Mouse (Mus musculus): ENCODE measurements around the gene Rtl10. TPM values are rescaled to one million over a fixed set of nuclear protein-coding genes. Genes with fewer than 3 reads are reported as not detected.

Rtl10 gene
- polyA plus RNA-seq, 1 experiment from 2014 or later: 2.1 TPM

DNA sequence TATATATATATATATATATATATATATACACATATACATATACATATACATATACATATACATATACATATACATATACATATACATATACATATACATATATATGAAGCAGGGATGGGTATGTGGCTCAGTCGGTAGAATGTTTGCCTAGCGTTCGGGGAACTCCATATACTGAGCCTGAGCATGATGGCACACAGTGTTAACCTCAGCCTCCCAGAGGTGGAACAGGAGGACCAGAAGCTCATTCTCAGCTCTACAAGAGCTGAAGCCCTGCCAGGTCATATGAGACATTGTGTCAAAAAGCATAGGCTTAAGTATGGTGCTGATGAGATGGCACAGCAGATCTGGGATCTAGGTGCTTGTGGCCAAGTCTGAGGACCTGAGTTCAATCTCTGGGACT, 8.4 kb upstream of the Rtl10 start:
- Histone ChIP-seq H3K4me1 (ENCODE audit: control insufficient read depth, insufficient read depth, low read length) (no peaks in the 10 kb centered on the region), H3K4me3 (replicated peaks; ENCODE audit: low read length) (no peak overlapping the region), H3K4me2 (ENCODE audit: low read depth, low read length) (no peak overlapping the region), H3K36me3 (ENCODE audit: control insufficient read depth, insufficient read depth, low read length) (no peaks in the 10 kb centered on the region), H3K9ac (ENCODE audit: low read length) (no peak overlapping the region), H3K27me3 (ENCODE audit: control insufficient read depth, insufficient read depth, low read length) (no peaks in the 10 kb centered on the region), H3K9me3 (replicated peaks; ENCODE audit: control insufficient read depth, low read length) (no peaks in the 10 kb centered on the region), H3K27ac (ENCODE audit: low read length) (no peak overlapping the region)
- 92% methylated on average over 3 of the region's 3 CpGs for WGBS
- no peak for ATAC-seq (ENCODE audit: insufficient read depth, low FRiP score)

- ATAC-seq (ENCODE audit: insufficient read depth, low FRiP score): no peak
Observed at GRCm38 (mm10) chr16:18490894-18491293, 7.8 kb upstream of the Rtl10 start.

DNA sequence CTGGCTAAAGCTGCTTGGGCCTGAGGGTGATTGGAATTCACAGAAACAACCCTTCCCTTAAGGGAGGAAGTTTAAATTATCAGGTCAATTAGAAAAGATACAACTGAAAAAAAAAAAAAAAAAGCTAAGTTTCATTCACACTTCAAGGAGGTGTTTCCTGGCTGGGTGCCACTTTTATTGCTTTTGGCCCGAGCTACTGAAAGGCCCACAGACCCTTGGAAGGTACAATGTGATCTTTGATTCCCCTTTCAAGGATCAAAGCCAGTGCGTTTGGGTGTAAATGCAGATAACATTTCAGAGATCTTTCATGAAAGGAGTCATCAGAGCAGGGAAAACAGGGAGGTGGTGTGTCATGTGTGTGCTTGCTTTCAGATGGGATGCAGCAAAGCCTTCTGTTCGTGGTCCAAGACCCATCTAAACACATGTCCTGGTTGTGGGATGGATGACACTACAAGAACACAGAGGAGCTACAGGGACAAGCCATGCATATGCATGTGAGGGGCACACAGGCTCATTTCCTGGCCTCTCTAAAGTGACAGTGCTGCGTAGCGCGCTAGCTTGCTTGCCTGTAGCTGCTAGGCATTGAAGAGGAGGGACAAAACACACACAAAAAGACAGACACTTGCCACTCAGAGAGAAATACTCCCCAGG, 711 bp upstream of the Rtl10 start:
- H3K27ac ChIP-seq (ENCODE audit: low read length): peak overlapping the region; percentile 34
- no peaks in the 10 kb centered on the region for H3K9me3 ChIP-seq (replicated peaks; ENCODE audit: control insufficient read depth, low read length)
- peaks cover 10% of the 10 kb centered on the region for H3K4me1 ChIP-seq (ENCODE audit: control insufficient read depth, insufficient read depth, low read length)
- 0 out of 2 replicates have a peak, but pooled peaks cover 3% of the 10 kb centered on the region for H3K36me3 ChIP-seq (ENCODE audit: control insufficient read depth, insufficient read depth, low read length)
- peak overlapping the region; percentile 70 for H3K4me3 ChIP-seq (replicated peaks; ENCODE audit: low read length)
- H3K27me3 ChIP-seq (ENCODE audit: control insufficient read depth, insufficient read depth, low read length): no peaks in the 10 kb centered on the region
- H3K4me2 ChIP-seq (ENCODE audit: low read depth, low read length): peak overlapping the region; percentile 75
- H3K9ac ChIP-seq (ENCODE audit: low read length): peak overlapping the region; percentile 90
- 7% methylated on average over 6 of the region's 6 CpGs for WGBS
- ATAC-seq (ENCODE audit: insufficient read depth, low FRiP score): peak; percentile 42

More at GRCm38 (mm10) chr16:18490894-18491293, 7.8 kb upstream of the Rtl10 start:
- no peak overlapping the region for H3K9ac ChIP-seq (ENCODE audit: low read length)
- H3K4me2 ChIP-seq (ENCODE audit: low read depth, low read length): no peak overlapping the region
- no peak overlapping the region for H3K27ac ChIP-seq (ENCODE audit: low read length)
- H3K27me3 ChIP-seq (ENCODE audit: control insufficient read depth, insufficient read depth, low read length): no peaks in the 10 kb centered on the region
- WGBS: 65% methylated on average over 1 of the region's 1 CpGs
- no peak overlapping the region for H3K4me3 ChIP-seq (replicated peaks; ENCODE audit: low read length)
- H3K4me1 ChIP-seq (ENCODE audit: control insufficient read depth, insufficient read depth, low read length): no peaks in the 10 kb centered on the region
- H3K36me3 ChIP-seq (ENCODE audit: control insufficient read depth, insufficient read depth, low read length): no peaks in the 10 kb centered on the region
- no peaks in the 10 kb centered on the region for H3K9me3 ChIP-seq (replicated peaks; ENCODE audit: control insufficient read depth, low read length)

GRCm38 (mm10) chr16:18498996-18499395, 295 bp downstream of the Rtl10 start:
- H3K9ac ChIP-seq (ENCODE audit: low read length): peak overlapping the region; percentile 90
- WGBS: under 1% methylated on average over 24 of the region's 24 CpGs
- H3K4me3 ChIP-seq (replicated peaks; ENCODE audit: low read length): peak overlapping the region; percentile 70
- peak; percentile 30; the same call in 1 of the 2 replicates for ATAC-seq (ENCODE audit: insufficient read depth, low FRiP score)
- H3K36me3 ChIP-seq (ENCODE audit: control insufficient read depth, insufficient read depth, low read length): 0 out of 2 replicates have a peak, but pooled peaks cover 3% of the 10 kb centered on the region
- H3K9me3 ChIP-seq (replicated peaks; ENCODE audit: control insufficient read depth, low read length): no peaks in the 10 kb centered on the region
- peaks cover 10% of the 10 kb centered on the region for H3K4me1 ChIP-seq (ENCODE audit: control insufficient read depth, insufficient read depth, low read length)
- H3K4me2 ChIP-seq (ENCODE audit: low read depth, low read length): peak overlapping the region; percentile 75
- no peak overlapping the region for H3K27ac ChIP-seq (ENCODE audit: low read length)
- no peaks in the 10 kb centered on the region for H3K27me3 ChIP-seq (ENCODE audit: control insufficient read depth, insufficient read depth, low read length)

DNA sequence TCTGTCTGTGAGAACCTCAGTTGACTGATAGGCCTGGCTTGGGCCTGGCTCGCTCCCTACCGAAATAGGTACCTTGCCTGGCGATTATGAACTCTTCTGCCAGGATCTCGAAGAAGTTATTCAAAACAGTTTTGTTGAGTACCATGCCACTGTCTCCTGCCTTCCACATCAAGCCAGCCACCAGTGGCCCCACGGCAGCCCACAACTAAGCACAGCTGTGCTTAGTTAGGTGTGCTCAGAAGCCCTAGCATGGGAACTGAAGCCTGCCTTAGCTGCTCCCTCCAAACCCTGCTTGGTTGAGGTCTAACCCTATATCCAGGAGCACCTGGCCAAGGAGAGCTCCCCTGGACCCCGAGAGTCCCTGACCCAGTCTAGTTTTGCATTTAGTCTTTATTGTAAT, 2.8 kb downstream of the Rtl10 start:
- no peaks in the 10 kb centered on the region for H3K27me3 ChIP-seq (ENCODE audit: control insufficient read depth, insufficient read depth, low read length)
- peaks cover 10% of the 10 kb centered on the region for H3K4me1 ChIP-seq (ENCODE audit: control insufficient read depth, insufficient read depth, low read length)
- H3K9me3 ChIP-seq (replicated peaks; ENCODE audit: control insufficient read depth, low read length): no peaks in the 10 kb centered on the region
- 94% methylated on average over 6 of the region's 6 CpGs for WGBS
- no peak overlapping the region for H3K4me2 ChIP-seq (ENCODE audit: low read depth, low read length)
- H3K36me3 ChIP-seq (ENCODE audit: control insufficient read depth, insufficient read depth, low read length): 0 out of 2 replicates have a peak, but pooled peaks cover 3% of the 10 kb centered on the region
- ATAC-seq (ENCODE audit: insufficient read depth, low FRiP score): no peak
- H3K27ac ChIP-seq (ENCODE audit: low read length): no peak overlapping the region
- no peak overlapping the region for H3K9ac ChIP-seq (ENCODE audit: low read length)
- no peak overlapping the region for H3K4me3 ChIP-seq (replicated peaks; ENCODE audit: low read length)

DNA sequence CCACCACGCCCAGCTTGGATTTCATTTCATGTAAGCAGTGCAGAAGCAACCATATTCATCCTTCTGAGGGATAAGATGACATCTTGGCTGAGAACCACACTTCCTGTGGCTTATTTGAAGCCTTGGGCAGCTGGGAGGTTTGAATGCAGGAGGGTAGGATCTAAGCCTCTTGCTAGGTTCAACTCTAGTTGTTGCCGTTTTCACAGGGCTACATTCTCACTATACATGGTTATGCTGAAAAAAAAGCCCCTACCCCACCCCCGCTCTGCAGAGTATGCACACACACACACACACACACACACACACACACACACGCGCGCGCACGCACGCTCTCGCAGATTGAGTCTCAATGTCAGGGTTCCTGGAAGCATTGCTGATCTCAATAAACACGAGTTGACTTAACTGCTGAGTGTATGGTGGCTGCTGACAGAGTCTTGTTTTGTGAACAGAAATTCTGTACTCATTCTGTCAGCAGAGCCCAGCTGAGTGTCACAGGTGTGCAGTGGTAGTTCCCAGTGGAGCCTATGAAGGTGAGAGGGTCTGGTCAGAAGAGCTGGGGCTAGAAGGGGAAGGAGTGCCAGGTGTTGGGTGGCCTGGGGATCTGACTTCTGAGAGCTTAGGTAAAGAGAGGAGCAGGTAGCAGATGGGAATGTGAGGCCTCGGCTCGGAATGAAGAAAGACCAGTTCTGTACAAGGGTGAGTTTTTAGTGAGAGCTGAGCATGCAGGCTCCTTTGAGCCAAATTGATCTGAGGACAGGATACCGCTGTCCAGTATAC, 5.1 kb downstream of the Rtl10 start:
- no peak overlapping the region for H3K4me3 ChIP-seq (replicated peaks; ENCODE audit: low read length)
- 0 out of 2 replicates have a peak overlapping the region, but pooled peaks have one; percentile 10 for H3K9ac ChIP-seq (ENCODE audit: low read length)
- WGBS: 77% methylated on average over 14 of the region's 14 CpGs
- ATAC-seq (ENCODE audit: insufficient read depth, low FRiP score): no peak
- no peaks in the 10 kb centered on the region for H3K9me3 ChIP-seq (replicated peaks; ENCODE audit: control insufficient read depth, low read length)
- peaks cover 10% of the 10 kb centered on the region for H3K4me1 ChIP-seq (ENCODE audit: control insufficient read depth, insufficient read depth, low read length)
- H3K36me3 ChIP-seq (ENCODE audit: control insufficient read depth, insufficient read depth, low read length): 0 out of 2 replicates have a peak, but pooled peaks cover 3% of the 10 kb centered on the region
- H3K4me2 ChIP-seq (ENCODE audit: low read depth, low read length): no peak overlapping the region
- H3K27me3 ChIP-seq (ENCODE audit: control insufficient read depth, insufficient read depth, low read length): no peaks in the 10 kb centered on the region
- H3K27ac ChIP-seq (ENCODE audit: low read length): no peak overlapping the region

DNA sequence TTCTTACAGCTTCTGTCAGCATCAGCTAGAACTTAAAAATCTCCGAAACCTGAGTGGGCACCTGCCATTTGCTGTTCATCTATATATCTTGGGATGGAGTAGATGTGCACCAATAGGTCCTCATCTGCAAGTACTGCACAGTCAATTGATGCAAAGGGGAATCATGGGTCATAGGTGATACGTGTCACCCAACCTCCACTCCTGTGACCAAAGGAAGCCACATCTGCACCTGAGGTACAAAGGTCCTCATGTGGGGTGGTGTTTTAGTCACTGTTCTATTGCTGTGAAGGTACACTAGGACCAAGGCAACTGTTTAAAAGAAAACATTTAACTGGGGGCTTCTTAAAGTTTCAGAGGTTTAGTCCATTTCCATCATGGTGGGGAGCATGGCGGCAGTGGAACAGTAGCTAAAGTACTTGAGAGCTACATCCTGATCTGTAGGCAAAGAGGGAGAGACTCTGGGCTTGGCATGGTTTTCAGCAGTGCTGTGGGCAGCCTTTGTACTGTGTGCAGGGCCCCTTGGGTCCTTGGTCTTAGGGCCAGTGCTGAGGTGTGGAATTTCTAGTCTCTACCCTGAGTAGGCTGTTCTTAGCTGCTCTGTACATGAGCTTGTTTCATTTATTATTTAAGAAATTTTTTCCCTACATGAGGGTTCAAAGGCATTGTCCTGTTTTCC, 8.0 kb downstream of the Rtl10 start:
- H3K4me2 ChIP-seq (ENCODE audit: low read depth, low read length): no peak overlapping the region
- ATAC-seq (ENCODE audit: insufficient read depth, low FRiP score): no peak
- H3K27ac ChIP-seq (ENCODE audit: low read length): no peak overlapping the region
- H3K9ac ChIP-seq (ENCODE audit: low read length): no peak overlapping the region
- no peak overlapping the region for H3K4me3 ChIP-seq (replicated peaks; ENCODE audit: low read length)
- WGBS: 92% methylated on average over 3 of the region's 3 CpGs
- H3K9me3 ChIP-seq (replicated peaks; ENCODE audit: control insufficient read depth, low read length): no peaks in the 10 kb centered on the region
- H3K4me1 ChIP-seq (ENCODE audit: control insufficient read depth, insufficient read depth, low read length): no peaks in the 10 kb centered on the region
- H3K36me3 ChIP-seq (ENCODE audit: control insufficient read depth, insufficient read depth, low read length): 0 out of 2 replicates have a peak, but pooled peaks cover 3% of the 10 kb centered on the region
- H3K27me3 ChIP-seq (ENCODE audit: control insufficient read depth, insufficient read depth, low read length): no peaks in the 10 kb centered on the region

- H3K9ac ChIP-seq (ENCODE audit: low read length): no peak overlapping the region
- H3K9me3 ChIP-seq (replicated peaks; ENCODE audit: control insufficient read depth, low read length): no peaks in the 10 kb centered on the region
- no peaks in the 10 kb centered on the region for H3K4me1 ChIP-seq (ENCODE audit: control insufficient read depth, insufficient read depth, low read length)
- no peak overlapping the region for H3K27ac ChIP-seq (ENCODE audit: low read length)
- ATAC-seq (ENCODE audit: insufficient read depth, low FRiP score): no peak
- no peak overlapping the region for H3K4me2 ChIP-seq (ENCODE audit: low read depth, low read length)
- WGBS: 39% methylated on average over 1 of the region's 1 CpGs
- H3K36me3 ChIP-seq (ENCODE audit: control insufficient read depth, insufficient read depth, low read length): no peaks in the 10 kb centered on the region
- no peaks in the 10 kb centered on the region for H3K27me3 ChIP-seq (ENCODE audit: control insufficient read depth, insufficient read depth, low read length)
- H3K4me3 ChIP-seq (replicated peaks; ENCODE audit: low read length): no peak overlapping the region
Observed at GRCm38 (mm10) chr16:18507200-18507549, 8.5 kb downstream of the Rtl10 start.

GRCm38 (mm10) chr16:18511741-18512140, 13.0 kb downstream of the Rtl10 start:
- WGBS: 86% methylated on average over 5 of the region's 5 CpGs

More at GRCm38 (mm10) chr16:18511741-18512140, 13.0 kb downstream of the Rtl10 start:
- Histone ChIP-seq H3K36me3 (ENCODE audit: control insufficient read depth, insufficient read depth, low read length) (no peaks in the 10 kb centered on the region), H3K9me3 (replicated peaks; ENCODE audit: control insufficient read depth, low read length) (no peaks in the 10 kb centered on the region), H3K9ac (ENCODE audit: low read length) (no peak overlapping the region), H3K4me2 (ENCODE audit: low read depth, low read length) (no peak overlapping the region), H3K4me3 (replicated peaks; ENCODE audit: low read length) (no peak overlapping the region), H3K27me3 (ENCODE audit: control insufficient read depth, insufficient read depth, low read length) (no peaks in the 10 kb centered on the region), H3K27ac (ENCODE audit: low read length) (no peak overlapping the region), H3K4me1 (ENCODE audit: control insufficient read depth, insufficient read depth, low read length) (peaks cover 3% of the 10 kb centered on the region; the same call in 1 of the 2 replicates)
- no peak for ATAC-seq (ENCODE audit: insufficient read depth, low FRiP score)
